Mouse (Mus musculus): ENCODE results near the gene Ppm1h.

- TF ChIP-seq ZMIZ1 (IDR thresholded peaks at IDR 0.05; ENCODE audit: low read depth, low read length), result no peak
- TF ChIP-seq HCFC1 (IDR thresholded peaks at IDR 0.05; ENCODE audit: low read depth, low read length), result no peak
- TF ChIP-seq E2F4 (IDR thresholded peaks at IDR 0.05; ENCODE audit: borderline replicate concordance, low read depth, low read length), result no peak
- TF ChIP-seq CTCF (IDR thresholded peaks at IDR 0.05 in 2 of 3, conservative IDR thresholded peaks at IDR 0.05 in 1 of 3; ENCODE audit: control insufficient read depth in 1 of 3, insufficient read depth in 1 of 3, low read depth in 2 of 3, low read length in 3 of 3, poor library complexity in 1 of 3, severe bottlenecking in 1 of 3), result no peak
- no peak for TF ChIP-seq CHD1 (IDR thresholded peaks at IDR 0.05; ENCODE audit: low read depth, low read length)
- no peak for TF ChIP-seq MAZ (IDR thresholded peaks at IDR 0.05; ENCODE audit: low read depth, low read length)
- no peak for TF ChIP-seq CHD2 (IDR thresholded peaks at IDR 0.05; ENCODE audit: low read length)
- no peak for TF ChIP-seq USF2 (IDR thresholded peaks at IDR 0.05; ENCODE audit: borderline replicate concordance in 1 of 2, insufficient read depth in 1 of 2, low read depth in 1 of 2, low read length in 2 of 2)
- no peak for TF ChIP-seq POLR2A (IDR thresholded peaks at IDR 0.05; ENCODE audit: control insufficient read depth in 1 of 2, insufficient read depth in 1 of 2, low read depth in 1 of 2, low read length in 2 of 2, poor library complexity in 1 of 2)
- TF ChIP-seq ZKSCAN1 (IDR thresholded peaks at IDR 0.05; ENCODE audit: low read depth, low read length), result no peak
- TF ChIP-seq NRF1 (IDR thresholded peaks at IDR 0.05; ENCODE audit: insufficient read depth, low read depth, low read length, poor library complexity, severe bottlenecking), result no peak
- TF ChIP-seq USF1 (IDR thresholded peaks at IDR 0.05; ENCODE audit: low read depth, low read length), result no peak
- TF ChIP-seq ZNF384 (IDR thresholded peaks at IDR 0.05; ENCODE audit: low read depth, low read length), result no peak
Measured at GRCm38 (mm10) chr10:122739037-122739436, 60.5 kb downstream of the Ppm1h start.
